ENCODE assay signal across 20 mouse cellular contexts in the genomic region with DNA sequence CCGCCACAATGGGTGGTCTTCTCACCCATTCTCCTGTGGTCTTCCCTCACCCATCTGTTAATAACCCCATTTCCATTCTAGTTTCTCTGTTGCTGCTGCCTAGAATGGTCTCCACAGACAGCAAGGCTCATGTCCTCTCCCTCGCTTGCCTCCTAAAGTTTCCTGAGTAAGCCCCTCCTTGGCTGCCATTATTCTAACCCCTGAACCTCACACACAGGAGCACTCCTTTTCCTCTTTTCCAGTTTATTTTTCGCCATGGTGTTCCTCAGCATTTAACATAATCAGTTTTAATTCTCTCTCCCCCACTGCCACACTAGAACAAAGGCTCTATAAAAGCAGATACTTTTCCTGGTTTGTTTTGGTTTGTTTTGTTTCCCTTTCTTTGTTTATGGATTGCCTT. TPM values are rescaled to one million over a fixed set of nuclear protein-coding genes. Genes with fewer than 3 reads are reported as not detected.
DNase-seq lines count a peak whose midpoint lies in the region; ATAC-seq lines count a peak whose summit lies in the region.
"Had no signal": no experiment of that assay in that cellular context is flagged by ENCODE, and none has a peak within 500 bp of the region (broad histone marks: within the 10 kb centered on the region; RNA-seq: fewer than 3 reads in every experiment).

No protein-coding gene starts in this region.

- H3K4me2 ChIP-seq in midbrain, embryonic 11.5 days = no peak overlapping the region
- H3K4me2 ChIP-seq in midbrain, embryonic 14.5 days (ENCODE audit: low read length) = no peak overlapping the region

- H3K27me3 ChIP-seq in midbrain, embryonic 11.5 days (ENCODE audit: control insufficient read depth, insufficient read depth, low read length) = no peaks in the 10 kb centered on the region
- no peaks in the 10 kb centered on the region for H3K27me3 ChIP-seq in midbrain, embryonic 14.5 days (ENCODE audit: control insufficient read depth, insufficient read depth, low read length)
- H3K27me3 ChIP-seq: CH12.LX, Patski had no signal

- no peak overlapping the region for H3K4me3 ChIP-seq in midbrain, embryonic 11.5 days (ENCODE audit: low read depth, low read length)
- no peak overlapping the region for H3K4me3 ChIP-seq in midbrain, embryonic 14.5 days (replicated peaks; ENCODE audit: low read depth, low read length)

- DNase-seq in heart, adult 11 months = peak; percentile 61
- no peak for DNase-seq in heart, postnatal 14 days
- peak; percentile 69 for DNase-seq in midbrain, embryonic 11.5 days (ENCODE audit: low spot score, missing footprints)
- DNase-seq in midbrain, embryonic 14.5 days = no peak
- DNase-seq: adrenal gland, adult 2 months; adrenal gland, adult 8-10 months; adrenal gland, postnatal 10 days; adrenal gland, postnatal 14 days; adrenal gland, postnatal 25 days; adrenal gland, postnatal 36 days; B cell, adult 2 months; cerebellum, adult 11 months; cerebellum, adult 11-12 months; cerebellum, adult 18-20 months had no signal

- no peaks in the 10 kb centered on the region for H3K9me3 ChIP-seq in midbrain, embryonic 11.5 days (ENCODE audit: control insufficient read depth, low read length)
- H3K9me3 ChIP-seq in midbrain, embryonic 14.5 days (ENCODE audit: control insufficient read depth, low read length) = no peaks in the 10 kb centered on the region
- H3K9me3 ChIP-seq: G1E had no signal

- no peak overlapping the region for H3K9ac ChIP-seq in midbrain, embryonic 11.5 days (ENCODE audit: low read length)
- H3K9ac ChIP-seq in midbrain, embryonic 14.5 days (replicated peaks; ENCODE audit: low read length) = no peak overlapping the region

- H3K36me3 ChIP-seq in midbrain, embryonic 11.5 days (ENCODE audit: control insufficient read depth, insufficient read depth, low read length) = peaks cover 9% of the 10 kb centered on the region; the same call in 1 of the 2 replicates
- peaks cover 77% of the 10 kb centered on the region for H3K36me3 ChIP-seq in midbrain, embryonic 14.5 days (ENCODE audit: control insufficient read depth, insufficient read depth, low read length)

- no peak overlapping the region for H3K27ac ChIP-seq in midbrain, embryonic 11.5 days (ENCODE audit: low read depth, low read length)
- no peak overlapping the region for H3K27ac ChIP-seq in midbrain, embryonic 14.5 days (replicated peaks; ENCODE audit: low read depth, low read length)

- WGBS in midbrain, embryonic 11.5 days = 87% methylated on average over 3 of the region's 3 CpGs
- WGBS in midbrain, embryonic 14.5 days = 94% methylated on average over 3 of the region's 3 CpGs

- no peaks in the 10 kb centered on the region for H3K4me1 ChIP-seq in midbrain, embryonic 11.5 days (ENCODE audit: control insufficient read depth, insufficient read depth, low read length)
- no peaks in the 10 kb centered on the region for H3K4me1 ChIP-seq in midbrain, embryonic 14.5 days (ENCODE audit: control insufficient read depth, insufficient read depth, low read length)

- no peak for ATAC-seq in midbrain, embryonic 11.5 days (ENCODE audit: low FRiP score)
- ATAC-seq in midbrain, embryonic 14.5 days (ENCODE audit: low FRiP score, low TSS enrichment) = no peak
- ATAC-seq: activated CD4-positive, CD25-positive, alpha-beta regulatory T cell, adult 4 months; CD4-positive, CD25-positive, alpha-beta regulatory T cell, adult 4 months; Patski had no signal

- intact Hi-C loops in heart, postnatal 14 days (cut with DNase I) = no loop called here

RNA-seq across cellular contexts. Expression of a gene that starts 13.4 kb away (rescaled TPM):
- total RNA-seq in heart, postnatal 14 days (2021) = 10 to 100 TPM; 90.8 to 90.9 TPM
- polyA plus RNA-seq in midbrain, embryonic 11.5 days (2014; fragmentation: Nextera tagmentation; extraction: Ambion mirVana) = 94.6 and 108 TPM in 2 replicates
- polyA plus RNA-seq in midbrain, embryonic 14.5 days (2014; fragmentation: Nextera tagmentation; extraction: Ambion mirVana) = 83.0 and 99.4 TPM in 2 replicates

RNA-seq across cellular contexts. Expression of a gene that starts 43.1 kb away (rescaled TPM):
- total RNA-seq in heart, postnatal 14 days (2021) = under 1 TPM; 0.61 to 0.86 TPM
- 0.66 TPM in 1 of 2 replicates, not detected in the other for polyA plus RNA-seq in midbrain, embryonic 11.5 days (2014; fragmentation: Nextera tagmentation; extraction: Ambion mirVana)
- polyA plus RNA-seq in midbrain, embryonic 14.5 days (2014; fragmentation: Nextera tagmentation; extraction: Ambion mirVana) = 0.82 and 1.3 TPM in 2 replicates
- total RNA-seq: MEL had no signal
- polyA plus RNA-seq: G1E had no signal

RNA-seq across cellular contexts. Expression of a gene that starts 51.2 kb away (rescaled TPM):
- total RNA-seq in heart, postnatal 14 days (2021) = 10 to 100 TPM; 18.7 to 20.4 TPM
- polyA plus RNA-seq in midbrain, embryonic 11.5 days (2014; fragmentation: Nextera tagmentation; extraction: Ambion mirVana) = 107 and 127 TPM in 2 replicates
- polyA plus RNA-seq in midbrain, embryonic 14.5 days (2014; fragmentation: Nextera tagmentation; extraction: Ambion mirVana) = 71.9 and 91.9 TPM in 2 replicates

RNA-seq across cellular contexts. Expression of a gene that starts 51.2 kb away (rescaled TPM):
- total RNA-seq in heart, postnatal 14 days (2021) = 10 to 100 TPM; 12.9 to 14.9 TPM
- 50.7 and 51.9 TPM in 2 replicates for polyA plus RNA-seq in midbrain, embryonic 11.5 days (2014; fragmentation: Nextera tagmentation; extraction: Ambion mirVana)
- 46.1 and 54.4 TPM in 2 replicates for polyA plus RNA-seq in midbrain, embryonic 14.5 days (2014; fragmentation: Nextera tagmentation; extraction: Ambion mirVana)

Comparison
In these comparisons a context has a peak if more than half of its experiments do, and no peak if none do; other contexts are left out.
1. DNase-seq: peak in heart, adult 11 months (single experiment) and midbrain, embryonic 11.5 days (single experiment); none in heart, postnatal 14 days (0 of 2) and midbrain, embryonic 14.5 days (single experiment).